Mouse (Mus musculus): ENCODE measurements around the gene Camta1.

- TF ChIP-seq EP300 (optimal IDR thresholded peaks at IDR 0.05) (no peak), CTCF (IDR thresholded peaks at IDR 0.05; ENCODE audit: low read depth) (peak; percentile 43)
Measured at GRCm38 (mm10) chr4:151511092-151511491, 350.6 kb downstream of the Camta1 start.

Data from stomach, postnatal 0 days (tissue).